Mouse (Mus musculus): ENCODE results near the gene Uqcc3.

GRCm38 (mm10) chr19:8871267-8872186, 9.2 kb downstream of the Uqcc3 start, which contains the start of gene Ubxn1:
- TF ChIP-seq CTCF (IDR thresholded peaks at IDR 0.05; ENCODE audit: low read depth, low read length) (no peak), POLR2A (IDR thresholded peaks at IDR 0.05; ENCODE audit: insufficient read depth, low read length) (no peak)

All from ES-Bruce4 (cell line).